Mouse (Mus musculus) lung, embryonic 15.5 days (tissue): ENCODE data around the gene Arhgap30. TPM values are rescaled to one million over a fixed set of nuclear protein-coding genes. Genes with fewer than 3 reads are reported as not detected.

Source experiments
- ATAC-seq: fragments of 200-750 bp; cut with Nextera tagmentation; 2 replicates; pipeline ENCODE4 v1.8.0; 2017; ENCODE audit warnings: moderate number of reproducible peaks, borderline replicate concordance; ENCODE audit not compliant: low FRiP score, low TSS enrichment; ENCODE audit errors: extremely low read depth
- H3K27ac ChIP-seq: fragments of 300-500 bp; sonication (generic); 2 replicates; pipeline ENCODE4 v1.5.1; 2015; ENCODE audit warnings: moderate library complexity, mild to moderate bottlenecking, inconsistent platforms
- H3K27me3 ChIP-seq: fragments of 300-500 bp; sonication (generic); 2 replicates; pipeline ENCODE4 v1.6.1; 2015; ENCODE audit warnings: inconsistent platforms
- H3K36me3 ChIP-seq: fragments of 300-500 bp; sonication (generic); 2 replicates; pipeline ENCODE4 v1.6.1; 2015; ENCODE audit warnings: inconsistent platforms
- H3K4me1 ChIP-seq: fragments of 300-500 bp; sonication (generic); 2 replicates; pipeline ENCODE4 v1.6.1; 2015; ENCODE audit warnings: inconsistent platforms
- H3K4me2 ChIP-seq: fragments of 300-500 bp; sonication (generic); 2 replicates; pipeline ENCODE4 v1.6.1; 2015; ENCODE audit warnings: inconsistent platforms, mild to moderate bottlenecking, moderate library complexity
- H3K4me3 ChIP-seq: fragments of 300-500 bp; sonication (generic); 2 replicates; pipeline ENCODE4 v1.5.1; 2015; ENCODE audit warnings: mild to moderate bottlenecking, inconsistent platforms
- H3K9ac ChIP-seq: fragments of 300-500 bp; sonication (generic); 2 replicates; pipeline ENCODE4 v1.6.1; 2015; ENCODE audit warnings: inconsistent platforms
- H3K9me3 ChIP-seq: fragments of 300-500 bp; sonication (generic); 2 replicates; pipeline ENCODE4 v1.6.1; 2016; ENCODE audit warnings: inconsistent platforms
- WGBS: fragments of 180-500 bp; shearing (Covaris S2); methylation state at CpG from one replicate; pipeline ENCODE4 v1.1.7; 2015; 5-methylcytosine and 5-hydroxymethylcytosine counted together
- polyA plus RNA-seq: library from polyadenylated mRNA; unstranded; fragments of >200 nt; fragmentation: Nextera tagmentation; extraction: Ambion mirVana; gene quantifications from 2 replicates; pipeline ENCODE4 v1.2.1, GENCODE M21; 2015

The Arhgap30 gene
- polyA plus RNA-seq, 1 experiment from 2014 or later, result 3.4 TPM

DNA sequence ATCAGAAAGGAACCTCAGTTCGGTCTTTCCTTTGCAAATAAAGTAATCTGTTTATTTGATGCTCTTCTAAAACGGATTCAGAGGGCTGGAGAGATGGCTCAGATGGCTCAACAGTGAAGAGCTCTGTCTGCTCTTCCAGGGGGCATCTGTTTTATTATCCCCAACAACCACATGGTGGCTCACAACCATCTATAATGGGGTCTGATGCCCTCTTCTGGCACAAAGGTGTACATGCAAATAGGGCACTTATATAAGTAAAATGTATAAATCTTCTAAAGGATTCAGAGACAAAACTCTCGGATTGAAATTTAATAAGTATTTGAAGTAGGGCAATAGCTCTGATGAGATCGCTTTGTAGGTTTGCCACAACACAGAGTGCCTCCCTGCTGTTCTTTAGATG lies 30.3 kb upstream of the Arhgap30 start:
- Histone ChIP-seq H3K36me3 (peaks cover 30% of the 10 kb centered on the region), H3K4me3 (no peak overlapping the region), H3K27ac (no peak overlapping the region), H3K9me3 (no peaks in the 10 kb centered on the region; the same call in 1 of the 2 replicates), H3K4me1 (peaks cover 16% of the 10 kb centered on the region), H3K27me3 (no peaks in the 10 kb centered on the region), H3K9ac (no peak overlapping the region), H3K4me2 (no peak overlapping the region)
- no peak for ATAC-seq
- 63% methylated on average over 4 of the region's 4 CpGs for WGBS

GRCm38 (mm10) chr1:171360253-171360652 lies 28.5 kb upstream of the Arhgap30 start:
- Histone ChIP-seq H3K4me1 (peaks cover 15% of the 10 kb centered on the region), H3K36me3 (peaks cover 30% of the 10 kb centered on the region), H3K4me3 (peak overlapping the region; percentile 49), H3K27ac (no peak overlapping the region), H3K27me3 (no peaks in the 10 kb centered on the region), H3K4me2 (peak overlapping the region; percentile 75), H3K9me3 (no peaks in the 10 kb centered on the region; the same call in 1 of the 2 replicates), H3K9ac (peak overlapping the region; percentile 42)
- peak; percentile 37; the same call in 1 of the 2 replicates for ATAC-seq
- WGBS, result 8% methylated on average over 26 of the region's 26 CpGs

- Histone ChIP-seq H3K4me3 (peak within 1 kb of the TSS; percentile 49), H3K4me2 (peak within 1 kb of the TSS; percentile 75), H3K27ac (peak within 1 kb of the TSS; percentile 25; the same call in 1 of the 2 replicates), H3K9ac (peak within 1 kb of the TSS; percentile 42), H3K9me3 (no peaks in the 10 kb centered on the region; the same call in 1 of the 2 replicates), H3K4me1 (peaks cover 15% of the 10 kb centered on the region), H3K36me3 (peaks cover 30% of the 10 kb centered on the region), H3K27me3 (no peaks in the 10 kb centered on the region)
- 3% methylated on average over 21 of the region's 21 CpGs for WGBS
- ATAC-seq, result peak; percentile 95
Observed at GRCm38 (mm10) chr1:171360656-171361055, 28.1 kb upstream of the Arhgap30 start, which contains the start of gene Klhdc9. Gene Klhdc9 (minus strand): TSS chr1:171360798.

GRCm38 (mm10) chr1:171361106-171362103 lies 27.3 kb upstream of the Arhgap30 start:
- ATAC-seq, result peak; percentile 66; the same call in 1 of the 2 replicates
- 32% methylated on average over 16 of the region's 16 CpGs for WGBS
- peak overlapping the region; percentile 25; the same call in 1 of the 2 replicates for H3K27ac ChIP-seq

GRCm38 (mm10) chr1:171365934-171366333 lies 22.8 kb upstream of the Arhgap30 start:
- no peak for ATAC-seq
- 58% methylated on average over 7 of the region's 7 CpGs for WGBS
- no peaks in the 10 kb centered on the region for H3K27me3 ChIP-seq

More at GRCm38 (mm10) chr1:171361106-171362103, 27.3 kb upstream of the Arhgap30 start:
- peak overlapping the region; percentile 42 for H3K9ac ChIP-seq
- H3K4me3 ChIP-seq, result peak overlapping the region; percentile 49
- H3K27me3 ChIP-seq, result no peaks in the 10 kb centered on the region
- H3K4me2 ChIP-seq, result peak overlapping the region; percentile 75
- no peaks in the 10 kb centered on the region; the same call in 1 of the 2 replicates for H3K9me3 ChIP-seq
- H3K4me1 ChIP-seq, result peaks cover 15% of the 10 kb centered on the region
- peaks cover 28% of the 10 kb centered on the region for H3K36me3 ChIP-seq

DNA sequence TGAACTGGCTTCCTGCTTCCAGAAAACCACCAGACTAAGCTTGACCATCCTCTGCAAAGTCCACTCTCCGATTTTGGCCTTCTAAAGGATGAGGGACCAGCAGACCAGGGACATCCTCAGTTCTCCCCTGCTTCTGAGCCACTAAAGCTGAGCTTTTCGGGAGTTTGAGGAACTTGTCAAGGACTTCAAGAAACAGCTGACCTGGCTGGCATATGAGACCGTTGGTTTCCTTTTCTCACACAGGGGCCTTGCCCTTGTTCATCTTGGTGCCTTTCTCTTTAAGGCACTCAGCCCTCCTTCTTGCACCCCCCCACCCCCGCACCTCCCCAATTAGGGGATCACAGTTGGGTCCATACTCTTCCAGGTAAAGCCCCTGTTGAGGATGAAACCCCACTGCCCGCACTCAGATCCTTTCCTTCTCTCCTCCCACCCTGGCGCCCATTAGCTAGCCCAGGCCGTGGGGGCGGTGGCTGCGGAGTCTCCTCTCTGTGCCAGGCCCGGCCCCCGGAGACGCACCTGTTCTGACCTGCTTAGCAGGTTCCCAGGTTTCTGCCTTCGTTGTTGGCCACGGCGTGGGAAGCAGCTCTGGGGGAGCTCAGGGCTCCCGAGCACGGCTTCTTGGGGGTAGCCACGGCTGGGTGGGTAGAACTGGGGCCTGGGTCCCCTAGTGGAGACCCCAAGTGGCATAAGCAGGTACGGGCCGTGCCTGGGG lies 18.8 kb upstream of the Arhgap30 start, which contains the start of gene Nectin4:
Gene Nectin4, plus strand, starts transcription at position 255 of the 712 bp plus-strand sequence.
- H3K9ac ChIP-seq, result no peak within 1 kb of the TSS
- H3K27ac ChIP-seq, result peak within 1 kb of the TSS; percentile 58
- H3K4me3 ChIP-seq, result peak within 1 kb of the TSS; percentile 18
- H3K9me3 ChIP-seq, result no peaks in the 10 kb centered on the region
- 0 out of 2 replicates have a peak, but pooled peaks cover 17% of the 10 kb centered on the region for H3K4me1 ChIP-seq
- H3K27me3 ChIP-seq, result no peaks in the 10 kb centered on the region
- H3K36me3 ChIP-seq, result no peaks in the 10 kb centered on the region
- WGBS, result 26% methylated on average over 20 of the region's 20 CpGs
- peak within 1 kb of the TSS; percentile 41 for H3K4me2 ChIP-seq
- peak; percentile 69 for ATAC-seq

More at GRCm38 (mm10) chr1:171365934-171366333, 22.8 kb upstream of the Arhgap30 start:
- H3K4me3 ChIP-seq, result no peak overlapping the region
- no peak overlapping the region for H3K4me2 ChIP-seq
- H3K9me3 ChIP-seq, result no peaks in the 10 kb centered on the region
- H3K27ac ChIP-seq, result no peak overlapping the region
- peaks cover 7% of the 10 kb centered on the region; the same call in 1 of the 2 replicates for H3K4me1 ChIP-seq
- no peaks in the 10 kb centered on the region for H3K36me3 ChIP-seq
- no peak overlapping the region for H3K9ac ChIP-seq

DNA sequence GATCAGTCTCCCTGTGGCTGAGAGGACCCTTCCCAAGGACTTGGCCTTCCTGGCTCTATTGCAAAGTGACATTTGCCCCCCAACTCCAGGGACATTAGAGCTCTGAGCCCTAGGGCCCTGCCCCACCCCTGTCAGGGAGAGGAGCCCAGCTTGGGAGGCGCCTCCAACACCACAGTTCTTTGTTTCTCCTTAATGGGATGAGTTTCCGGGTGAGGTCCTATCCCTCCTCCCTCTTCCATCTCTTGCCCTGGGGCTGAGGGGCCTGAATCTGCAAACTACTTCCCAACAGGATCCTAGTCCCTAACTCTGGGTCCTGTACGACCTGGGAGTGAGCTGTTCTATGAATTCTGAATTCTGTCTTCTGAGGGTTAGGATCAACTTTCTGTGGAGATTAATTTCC lies 15.9 kb upstream of the Arhgap30 start:
- Histone ChIP-seq H3K4me3 (no peak overlapping the region), H3K9me3 (no peaks in the 10 kb centered on the region), H3K36me3 (no peaks in the 10 kb centered on the region), H3K4me2 (no peak overlapping the region), H3K9ac (no peak overlapping the region), H3K27ac (no peak overlapping the region), H3K27me3 (no peaks in the 10 kb centered on the region), H3K4me1 (peaks cover 25% of the 10 kb centered on the region; the same call in 1 of the 2 replicates)
- no peak for ATAC-seq
- 48% methylated on average over 3 of the region's 3 CpGs for WGBS

GRCm38 (mm10) chr1:171373946-171374345 lies 14.8 kb upstream of the Arhgap30 start:
- H3K36me3 ChIP-seq, result no peaks in the 10 kb centered on the region
- no peak for ATAC-seq
- H3K4me2 ChIP-seq, result no peak overlapping the region
- no peak overlapping the region for H3K27ac ChIP-seq
- H3K4me3 ChIP-seq, result no peak overlapping the region
- H3K4me1 ChIP-seq, result peaks cover 25% of the 10 kb centered on the region; the same call in 1 of the 2 replicates
- WGBS, result 8% methylated on average over 2 of the region's 4 CpGs
- H3K9ac ChIP-seq, result no peak overlapping the region
- no peaks in the 10 kb centered on the region for H3K27me3 ChIP-seq
- no peaks in the 10 kb centered on the region for H3K9me3 ChIP-seq

- WGBS, result 33% methylated on average over 9 of the region's 9 CpGs
- H3K36me3 ChIP-seq, result no peaks in the 10 kb centered on the region
- peak; percentile 48 for ATAC-seq
- H3K4me2 ChIP-seq, result no peak overlapping the region
- peaks cover 16% of the 10 kb centered on the region for H3K27me3 ChIP-seq
- H3K9ac ChIP-seq, result no peak overlapping the region
- no peaks in the 10 kb centered on the region for H3K9me3 ChIP-seq
- peak overlapping the region; percentile 20 for H3K27ac ChIP-seq
- H3K4me3 ChIP-seq, result no peak overlapping the region
- H3K4me1 ChIP-seq, result peaks cover 36% of the 10 kb centered on the region
Observed at GRCm38 (mm10) chr1:171375646-171376097, 13.1 kb upstream of the Arhgap30 start.

DNA sequence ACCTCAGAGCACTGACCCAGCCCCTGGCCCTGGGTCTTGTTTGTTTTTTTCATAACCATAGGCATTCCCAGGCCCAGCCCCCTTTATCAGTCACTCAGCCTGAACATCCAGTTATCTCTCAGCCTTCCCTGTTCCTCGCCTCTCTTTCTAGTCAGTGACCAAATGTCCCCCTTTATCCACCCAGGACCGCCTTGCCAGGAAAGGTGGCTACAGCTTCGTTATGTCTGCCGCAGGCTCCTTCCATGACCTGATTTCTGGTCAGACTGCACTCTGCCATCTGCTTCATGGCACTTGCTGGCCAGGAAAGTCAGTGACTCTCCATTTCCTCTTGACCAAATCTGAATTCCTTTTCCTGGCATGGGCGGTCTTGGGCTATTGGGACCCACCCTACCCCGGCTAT lies 10.5 kb upstream of the Arhgap30 start:
- H3K27ac ChIP-seq, result no peak overlapping the region
- no peak overlapping the region for H3K9ac ChIP-seq
- H3K4me1 ChIP-seq, result peaks cover 30% of the 10 kb centered on the region
- peaks cover 19% of the 10 kb centered on the region for H3K27me3 ChIP-seq
- no peak overlapping the region for H3K4me3 ChIP-seq
- H3K4me2 ChIP-seq, result no peak overlapping the region
- 76% methylated on average over 6 of the region's 6 CpGs for WGBS
- H3K36me3 ChIP-seq, result no peaks in the 10 kb centered on the region
- no peaks in the 10 kb centered on the region for H3K9me3 ChIP-seq
- ATAC-seq, result no peak

- Histone ChIP-seq H3K9ac (no peak overlapping the region), H3K27ac (no peak overlapping the region), H3K9me3 (no peaks in the 10 kb centered on the region), H3K36me3 (no peaks in the 10 kb centered on the region), H3K4me1 (peaks cover 18% of the 10 kb centered on the region), H3K27me3 (peaks cover 19% of the 10 kb centered on the region), H3K4me2 (peak overlapping the region; percentile 60), H3K4me3 (peak overlapping the region; percentile 18; the same call in 1 of the 2 replicates)
- 2% methylated on average over 31 of the region's 31 CpGs for WGBS
- ATAC-seq, result peak; percentile 62; the same call in 1 of the 2 replicates
Observed at GRCm38 (mm10) chr1:171379935-171380599, 8.7 kb upstream of the Arhgap30 start.
